Mouse (Mus musculus) telencephalon, adult 2 months (tissue): ENCODE results near the gene Dand5.
"Not testable (repeated sequence)": the region's sequence is repeated elsewhere in the genome, so short reads cannot be mapped to it uniquely, and the experiment has no call there.

Experiments used
- DNase-seq: peaks from one replicate; pipeline ENCODE4 v3.0.0-alpha.2; 2011; ENCODE audit warnings: low read depth, low spot score

The Dand5 gene

DNA sequence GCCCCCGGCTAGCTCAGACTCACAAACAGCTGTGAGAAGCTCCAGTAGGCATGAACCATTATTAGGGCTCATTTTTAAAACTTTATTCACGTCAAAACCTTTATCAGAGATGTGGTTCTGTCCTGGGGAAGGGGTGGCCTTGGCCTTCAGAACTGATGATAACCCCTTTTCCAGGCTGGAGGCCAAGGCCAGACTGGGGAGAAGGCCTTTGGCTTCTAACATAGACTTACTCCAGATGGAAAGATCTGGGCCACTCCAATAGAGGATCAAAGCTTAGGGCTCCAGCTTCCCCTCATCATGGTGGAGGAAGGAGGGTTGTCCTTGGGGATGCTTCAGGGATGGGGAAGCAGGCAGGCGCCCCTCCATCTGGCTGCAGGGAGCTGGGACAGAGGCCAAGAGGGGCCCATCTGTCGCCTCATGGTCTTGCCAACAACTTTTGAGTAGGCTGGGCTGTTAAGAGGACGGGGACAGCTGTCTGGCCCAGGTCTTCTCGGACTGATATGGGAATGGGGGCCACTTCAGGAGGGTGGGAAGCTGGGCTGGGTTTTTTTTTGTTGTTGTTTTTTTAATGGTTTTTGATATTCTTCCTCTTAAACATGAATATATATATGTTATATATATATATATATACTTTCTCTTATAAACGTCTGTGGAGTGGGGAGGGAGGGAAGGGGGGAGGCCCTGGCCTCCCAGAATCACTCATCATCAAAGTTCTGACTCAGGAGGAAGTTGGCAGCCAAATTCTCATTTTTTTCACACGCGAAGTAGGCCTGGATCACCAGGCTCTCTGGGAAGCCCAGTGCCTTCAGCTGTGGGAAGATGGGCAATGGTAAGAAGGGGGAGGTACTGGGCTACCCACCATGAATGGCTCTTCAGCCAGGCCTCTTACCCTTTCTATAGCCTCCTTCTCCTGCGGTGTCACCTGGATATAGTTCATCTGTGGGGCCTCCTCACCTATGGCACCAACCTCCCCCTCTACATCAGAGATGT lies 12.5 kb upstream of the Dand5 start:
- DNase-seq, result no peak

DNA sequence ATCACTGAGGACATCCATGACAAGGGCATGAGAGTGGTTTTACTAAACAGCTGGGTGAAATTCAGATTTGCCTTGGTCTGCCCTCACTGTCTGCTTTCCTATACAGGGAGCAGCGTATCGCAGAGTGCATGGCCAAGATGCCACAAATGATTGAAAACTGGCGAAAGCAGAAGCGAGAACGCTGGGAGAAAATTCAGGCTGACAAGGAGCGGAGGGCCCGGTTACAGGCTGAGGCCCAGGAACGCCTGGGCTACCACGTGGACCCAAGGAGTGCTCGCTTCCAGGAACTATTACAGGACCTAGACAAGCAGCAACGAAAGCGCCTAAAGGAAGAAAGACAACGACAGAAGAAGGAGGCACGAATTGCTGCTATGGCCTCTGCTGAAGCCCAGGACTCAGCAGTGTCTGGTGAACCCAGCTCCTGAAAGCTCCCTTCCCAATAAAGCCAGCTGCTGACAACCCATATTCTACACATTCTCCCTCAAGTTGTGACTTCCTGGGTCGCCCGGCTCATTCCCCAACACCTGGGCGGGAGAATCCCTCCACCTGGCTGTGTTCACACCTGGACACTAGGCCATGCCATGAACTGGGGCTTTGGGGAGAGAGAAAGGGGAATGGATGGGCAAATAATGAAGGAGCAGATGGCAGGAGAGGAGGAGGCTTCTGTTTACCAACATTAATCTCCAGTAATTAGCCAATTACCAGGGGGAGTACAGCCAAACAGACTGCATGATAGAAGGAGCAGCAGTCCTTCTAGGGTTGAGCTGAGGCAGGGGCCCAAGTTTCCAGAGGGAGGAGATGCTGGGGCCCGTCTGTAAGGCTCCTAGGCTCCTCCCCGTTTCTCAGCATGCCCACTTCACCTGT lies 11.6 kb upstream of the Dand5 start:
- DNase-seq, result no peak

DNA sequence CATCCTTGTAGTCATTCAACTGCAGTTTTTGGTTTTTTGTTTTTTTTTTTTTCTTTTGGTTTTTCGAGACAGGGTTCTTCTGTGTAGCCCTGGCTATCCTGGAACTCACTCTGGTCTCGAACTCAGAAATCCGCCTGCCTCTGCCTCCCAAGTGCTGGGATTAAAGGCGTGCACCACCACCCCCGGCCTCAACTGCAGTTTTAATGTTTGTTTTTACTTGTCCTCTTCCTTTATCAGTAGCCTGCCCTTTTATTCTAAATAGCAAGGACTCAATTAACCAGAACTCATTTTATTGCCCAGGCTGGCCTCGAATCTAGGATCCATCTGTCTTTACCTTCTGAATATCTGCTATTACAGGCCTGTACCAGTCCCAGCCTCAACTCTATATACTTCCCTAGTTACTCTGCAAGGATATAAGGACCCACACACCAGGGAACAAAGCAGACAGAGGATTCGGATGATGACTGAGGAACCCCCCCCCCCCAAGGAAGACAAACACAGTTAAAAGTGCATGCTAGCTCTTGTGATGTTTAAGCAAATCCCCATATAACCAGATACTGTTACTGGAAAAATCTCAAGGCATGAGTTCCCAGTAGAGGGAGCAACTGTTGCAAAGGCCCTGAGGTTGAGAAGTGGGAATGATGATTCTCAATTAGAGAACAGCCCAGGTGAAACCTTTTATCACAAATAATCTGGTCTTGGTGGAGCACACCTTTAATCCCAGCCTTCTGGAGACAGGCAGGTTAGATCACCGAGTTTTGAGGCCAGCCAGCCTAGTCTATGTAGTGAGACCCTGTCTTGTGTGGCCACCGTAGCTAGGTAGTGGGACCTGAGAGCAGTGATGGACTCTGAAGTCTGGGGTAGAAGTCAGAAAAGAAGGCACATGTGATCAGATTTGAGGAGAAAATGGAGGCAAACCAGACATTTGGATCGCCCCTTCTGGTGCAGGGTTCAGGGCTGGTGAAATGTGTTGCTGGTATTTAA lies 10.4 kb upstream of the Dand5 start:
- DNase-seq, result no peak

DNA sequence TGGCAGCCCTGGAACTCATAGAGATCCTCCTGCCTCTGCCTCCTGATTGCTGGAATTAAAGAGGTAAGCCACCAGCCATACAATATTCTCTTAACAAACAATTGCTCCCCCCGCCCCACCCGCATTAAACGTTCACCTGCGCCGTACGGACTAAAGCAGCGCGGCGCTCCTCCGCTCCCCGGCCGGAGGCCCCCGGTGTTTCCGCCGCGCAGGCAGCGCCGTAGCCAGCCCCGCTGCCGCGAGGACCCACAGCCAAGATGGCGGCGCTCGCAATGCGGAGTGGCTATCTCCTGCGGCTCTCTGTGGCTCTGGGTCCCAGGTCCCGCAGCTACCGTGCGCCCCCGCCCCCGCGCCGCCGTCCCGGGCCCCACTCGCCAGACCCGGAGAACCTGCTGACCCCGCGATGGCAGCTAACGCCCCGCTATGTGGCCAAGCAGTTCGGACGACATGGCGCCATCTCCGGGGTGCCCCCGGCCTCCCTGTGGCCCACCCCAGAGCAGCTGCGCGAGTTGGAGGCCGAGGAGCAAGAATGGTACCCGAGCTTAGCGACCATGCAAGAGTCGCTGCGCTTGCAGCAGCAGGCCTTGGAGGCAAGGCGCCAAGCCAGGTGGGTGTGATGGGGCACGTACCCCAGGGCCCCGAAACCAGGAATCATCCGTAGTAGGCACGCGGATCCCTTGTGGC lies 9.6 kb upstream of the Dand5 start:
- DNase-seq, result no peak

DNA sequence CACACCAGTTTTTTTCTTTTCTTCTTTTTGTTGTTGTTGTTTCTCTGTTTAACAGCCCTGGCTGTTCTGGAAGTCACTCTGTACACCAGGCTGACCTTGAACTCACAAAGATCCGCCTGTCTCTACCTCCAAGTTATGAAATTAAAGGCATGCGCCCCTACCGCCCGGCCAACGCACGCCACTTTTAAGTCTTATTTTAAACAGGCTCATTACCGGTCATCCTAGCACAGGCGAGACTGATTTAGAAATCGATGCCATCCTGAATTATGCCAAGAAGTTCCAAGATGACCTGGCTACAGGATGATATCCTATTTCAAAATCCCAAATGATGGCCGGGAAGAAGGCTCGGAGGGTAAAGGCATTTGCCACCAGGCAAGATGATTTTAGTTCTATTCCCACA lies 8.9 kb upstream of the Dand5 start, which contains the start of gene Gadd45gip1:
TSS of gene Gadd45gip1 (plus strand) at position 33 of the 400 bp plus-strand sequence.
- no peak for DNase-seq

DNA sequence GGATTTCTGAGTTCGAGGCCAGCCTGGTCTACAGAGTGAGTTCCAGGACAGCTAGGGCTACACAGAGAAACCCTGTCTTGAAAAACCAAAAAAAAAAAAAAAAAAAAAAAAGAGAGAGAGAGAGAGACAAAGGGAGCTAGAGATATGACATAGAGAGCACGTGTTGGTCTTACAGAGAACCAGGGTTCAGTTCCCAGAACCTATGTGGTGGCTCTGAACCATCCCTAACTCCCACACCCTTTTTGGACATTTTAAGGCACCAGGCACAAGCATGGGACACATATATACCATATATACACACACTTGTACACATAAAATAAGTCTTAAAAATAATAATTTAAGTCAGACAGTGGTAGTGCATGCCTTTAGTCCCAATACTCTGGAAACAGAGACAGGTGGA lies 3.9 kb upstream of the Dand5 start:
- DNase-seq, result not testable (repeated sequence)

DNA sequence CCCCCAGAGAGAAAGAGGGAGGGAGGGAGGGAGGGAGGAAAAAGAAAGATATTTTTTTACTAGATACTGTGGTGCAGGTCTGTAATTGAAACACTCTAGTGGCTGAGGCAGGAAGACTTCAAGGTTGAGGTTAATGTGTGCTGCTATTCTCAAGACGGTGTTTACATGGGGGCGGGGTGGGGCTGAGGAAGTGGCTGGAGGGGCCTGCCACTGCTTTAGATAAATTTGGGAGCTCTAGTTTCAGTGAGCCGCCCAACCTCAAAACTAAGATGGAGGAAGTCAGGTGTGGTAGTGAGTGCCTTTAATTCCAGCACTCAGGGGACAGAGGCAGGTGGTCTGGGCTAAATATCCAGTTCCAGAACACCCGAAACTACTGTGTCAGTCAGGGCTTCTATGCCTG lies 3.0 kb upstream of the Dand5 start:
- no peak for DNase-seq

DNA sequence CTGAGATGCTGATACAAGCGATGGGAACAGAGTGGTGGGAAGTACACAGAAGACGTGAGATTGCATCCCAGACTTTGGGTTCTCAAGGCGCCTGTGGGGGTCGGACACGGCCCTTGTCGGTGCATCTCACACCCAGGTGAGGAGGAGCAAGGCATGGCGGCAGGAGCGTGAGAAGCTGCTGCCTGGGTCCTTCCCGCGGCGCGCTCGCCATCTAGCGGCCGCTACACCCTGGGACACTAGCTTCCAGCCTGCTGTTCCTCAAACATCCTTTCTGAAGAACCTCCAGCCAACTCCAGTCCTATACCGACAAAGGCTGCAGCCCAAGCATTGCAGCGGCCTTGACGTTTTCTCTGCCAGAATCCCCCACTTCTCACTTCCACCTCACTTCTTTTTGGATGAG lies 1.0 kb upstream of the Dand5 start:
- DNase-seq, result no peak

DNA sequence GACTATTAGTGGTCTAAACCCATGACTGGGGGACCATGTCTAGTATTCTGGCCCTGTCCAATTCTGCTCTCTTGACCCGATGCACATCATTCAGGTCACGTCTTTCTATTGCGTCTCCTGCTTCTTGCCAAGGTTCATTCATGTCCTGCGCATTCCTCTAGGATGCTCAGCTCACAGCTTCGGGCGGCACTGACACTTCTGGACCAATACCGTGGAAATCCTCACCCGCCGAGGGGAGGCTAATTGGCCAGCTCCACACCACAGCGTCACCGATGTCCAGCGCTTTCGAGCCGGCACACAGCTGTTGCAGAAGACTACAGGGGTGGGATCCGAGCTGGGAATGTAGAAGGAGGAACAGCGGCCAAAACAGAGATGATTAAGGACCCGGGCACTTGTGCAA lies 6.5 kb downstream of the Dand5 start:
- DNase-seq, result no peak

DNA sequence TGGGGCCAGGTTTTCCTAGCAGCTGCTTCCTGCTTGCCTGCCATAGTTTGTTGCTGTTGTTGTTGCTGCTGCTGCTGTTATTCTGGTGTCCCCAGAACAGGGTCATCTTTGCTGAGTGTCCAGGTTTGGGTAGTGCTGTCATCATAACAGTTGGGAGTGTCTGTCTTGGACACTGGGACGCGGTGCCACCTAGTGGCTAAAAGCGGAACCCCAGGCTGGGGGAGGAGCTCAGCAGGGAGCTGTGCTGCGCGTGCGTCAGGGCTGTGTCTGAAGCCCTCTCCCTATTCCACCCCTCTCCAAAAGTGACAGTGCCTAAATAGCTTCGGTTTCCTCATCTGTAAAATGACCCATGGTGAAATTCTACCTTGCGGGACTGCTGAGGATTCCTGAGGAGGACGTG lies 7.1 kb downstream of the Dand5 start:
- DNase-seq, result no peak

DNA sequence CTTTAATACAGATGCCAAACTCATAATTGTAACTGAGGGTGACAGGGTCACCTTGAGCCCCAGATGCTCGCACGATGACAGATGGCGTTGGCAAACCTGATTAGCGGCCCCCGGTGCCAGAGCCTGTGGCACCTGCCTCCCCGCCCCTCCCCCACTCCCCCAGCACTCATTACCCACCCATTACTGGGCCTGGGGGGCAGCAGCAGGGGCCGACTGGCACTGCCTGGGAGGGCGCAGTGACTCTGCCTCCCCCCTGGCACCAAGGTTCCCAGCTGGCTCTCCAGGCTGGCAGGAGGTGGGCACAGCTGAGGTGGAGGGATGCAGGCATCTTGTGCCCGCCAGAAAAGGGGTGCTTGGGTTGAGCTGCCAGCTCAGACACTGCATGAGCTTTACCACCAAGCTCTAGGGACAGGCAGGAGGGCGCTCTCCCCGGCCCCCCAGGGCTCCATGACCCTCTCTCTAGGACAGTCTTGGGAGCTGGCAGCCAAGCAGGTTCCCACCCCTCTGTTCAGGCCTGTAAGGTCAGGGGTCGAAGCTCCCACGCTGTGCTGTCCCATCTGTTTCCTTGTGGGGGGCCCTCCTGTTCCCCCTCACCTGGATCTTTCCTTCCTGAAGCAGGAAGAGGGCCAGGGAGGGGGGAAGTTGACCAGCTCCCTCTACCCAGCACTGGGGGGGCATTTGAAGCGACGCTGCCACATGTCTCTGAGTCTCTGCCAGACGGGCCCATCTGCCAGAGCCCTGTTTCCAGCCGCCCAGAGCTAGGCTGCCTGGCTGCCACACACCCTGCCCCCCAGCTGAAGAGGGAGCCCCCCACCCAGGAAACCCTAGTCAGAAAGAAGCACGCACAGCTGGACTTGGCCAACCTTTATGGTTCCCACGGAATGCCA lies 7.8 kb downstream of the Dand5 start:
- no peak for DNase-seq

DNA sequence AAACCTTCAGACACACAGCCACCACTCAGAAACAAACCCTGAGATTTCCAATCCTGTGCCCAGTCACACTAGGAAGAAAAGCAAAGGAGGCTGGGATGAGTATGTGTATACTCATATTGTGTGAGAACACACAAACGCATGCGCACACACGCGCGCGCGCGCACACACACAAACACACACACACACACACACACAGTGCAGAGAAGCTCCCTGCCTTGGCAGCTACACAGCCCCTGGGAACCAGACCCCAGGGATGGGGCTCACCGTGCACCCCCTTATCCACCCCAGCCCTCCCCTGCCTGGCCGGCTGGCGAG lies 8.4 kb downstream of the Dand5 start:
- DNase-seq, result no peak

DNA sequence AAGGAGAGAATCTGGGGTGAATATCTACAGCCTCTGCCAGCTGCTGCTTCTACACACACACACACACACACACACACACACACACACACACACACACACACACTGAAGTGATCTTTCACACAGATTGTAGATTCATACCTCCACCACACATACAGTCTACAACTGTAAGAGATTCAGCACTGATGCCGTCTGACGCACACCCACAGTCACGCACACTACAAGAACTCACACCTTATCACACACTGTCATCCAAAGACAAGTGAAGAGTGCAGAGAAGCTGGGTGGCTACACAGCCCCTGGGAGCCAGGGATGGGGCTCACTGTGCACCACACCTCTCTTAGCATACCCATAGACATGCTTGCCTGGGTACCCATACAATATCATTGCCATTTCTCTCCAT lies 8.8 kb downstream of the Dand5 start:
- DNase-seq, result no peak

DNA sequence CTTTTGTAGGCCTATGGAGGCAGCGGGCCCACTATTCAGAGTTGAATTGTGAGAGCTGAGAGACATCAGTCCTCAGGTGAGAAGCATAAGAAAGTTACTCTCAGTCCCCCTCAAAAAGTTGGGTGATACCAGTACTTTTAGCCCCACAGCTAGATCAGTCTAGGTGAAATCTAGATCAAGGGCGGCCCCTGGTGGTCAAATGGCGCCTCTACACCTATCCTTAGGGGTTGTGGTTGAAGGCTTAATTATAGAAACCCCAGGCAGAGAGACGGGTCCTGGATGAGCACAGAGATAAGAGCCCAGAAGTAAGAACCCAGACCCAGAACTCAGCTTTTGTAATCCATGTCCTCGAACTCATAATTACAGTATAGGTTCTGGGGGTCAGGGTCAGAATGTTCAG lies 9.6 kb downstream of the Dand5 start:
- DNase-seq, result no peak

DNA sequence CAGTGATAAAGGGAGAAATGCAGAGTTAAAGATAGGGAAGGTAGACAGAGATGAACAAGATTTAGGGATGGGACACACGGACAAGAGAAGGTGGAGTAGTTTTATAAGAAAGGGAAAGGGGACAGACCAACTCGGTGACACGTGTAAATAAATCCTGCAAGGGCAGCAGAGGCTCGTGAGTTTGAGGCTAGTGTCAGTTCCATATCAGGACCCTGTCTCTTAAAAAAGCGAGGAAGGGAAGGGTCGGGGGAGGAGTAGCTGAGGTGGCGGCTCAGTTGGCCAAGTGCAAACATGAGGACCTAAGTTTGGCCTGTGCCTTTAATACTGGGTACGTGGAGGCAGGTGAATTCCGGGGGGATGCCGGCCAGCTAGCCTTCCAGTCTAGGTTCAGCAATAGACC lies 11.3 kb downstream of the Dand5 start:
- DNase-seq, result no peak

DNA sequence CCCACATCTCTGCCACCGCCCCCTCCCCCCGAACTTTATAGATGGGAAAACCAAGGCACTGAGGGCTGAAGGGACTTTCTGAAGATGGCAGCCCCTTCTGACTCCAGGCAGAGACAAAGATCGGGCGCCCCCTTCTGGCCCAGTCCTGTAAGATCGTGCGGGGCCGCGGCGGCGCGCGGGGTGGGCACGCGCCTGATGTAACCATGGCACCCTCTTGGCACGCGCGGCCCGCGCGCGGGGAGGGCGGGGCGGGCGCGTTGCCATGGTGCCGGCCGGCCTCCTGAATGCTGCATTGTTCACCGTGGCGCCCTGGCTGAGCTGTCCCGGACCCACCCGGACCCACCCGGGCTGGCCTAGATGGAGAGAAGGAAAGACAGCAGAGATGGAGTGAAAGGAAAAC lies 11.7 kb downstream of the Dand5 start:
- no peak for DNase-seq

DNA sequence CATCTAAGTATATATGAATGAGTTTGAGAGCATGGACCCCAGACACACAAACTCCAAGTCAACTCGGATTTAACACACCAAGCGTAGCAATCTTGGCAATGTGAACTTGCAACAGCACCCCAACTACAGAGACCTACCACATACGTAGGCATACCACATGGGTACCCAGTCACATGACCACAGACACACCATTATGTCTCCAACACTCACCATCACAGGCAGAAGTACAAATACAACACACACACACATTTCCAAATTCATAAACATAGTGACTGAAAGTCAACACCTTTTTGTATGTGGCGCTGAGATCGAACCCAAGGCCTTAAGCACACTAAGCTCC lies 12.7 kb downstream of the Dand5 start:
- no peak for DNase-seq

DNA sequence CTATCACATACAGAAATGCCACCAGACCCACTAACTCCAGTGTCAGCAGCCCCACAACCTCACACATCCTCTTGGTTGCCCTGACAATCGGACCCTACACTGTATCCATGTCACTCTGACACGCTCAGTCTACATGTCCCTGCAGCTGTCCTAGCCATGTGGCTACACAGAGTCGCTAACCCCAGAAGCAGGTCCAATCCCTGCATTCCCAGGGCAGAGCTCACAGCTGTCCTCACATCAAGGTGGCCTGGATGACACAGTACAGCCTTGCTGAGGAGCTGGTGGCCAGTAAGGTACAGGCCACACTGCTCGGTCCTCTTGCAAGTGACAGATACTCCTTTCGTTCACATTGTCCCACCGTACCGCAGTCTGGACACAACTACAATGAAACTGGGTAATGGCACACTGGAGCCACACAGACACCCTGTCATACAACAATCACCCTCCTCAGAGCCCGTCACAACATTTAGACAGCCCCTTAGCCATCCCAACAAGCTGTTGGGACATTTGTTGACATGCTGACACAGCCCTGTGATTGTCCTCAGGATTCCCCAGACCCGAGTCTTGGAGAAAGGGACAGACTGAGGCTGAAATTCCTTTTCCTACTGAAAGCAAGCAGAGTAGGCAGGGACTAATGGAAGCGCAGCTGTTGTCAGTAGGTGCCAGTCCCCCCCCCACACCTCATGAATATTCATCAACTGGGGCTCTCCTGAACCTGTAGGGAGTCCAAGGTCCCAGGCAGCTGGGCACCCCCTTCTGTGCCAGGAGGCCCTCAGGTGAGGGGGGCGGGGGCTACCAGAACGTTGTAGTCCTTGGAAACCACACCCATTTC lies 13.3 kb downstream of the Dand5 start:
- no peak for DNase-seq

DNA sequence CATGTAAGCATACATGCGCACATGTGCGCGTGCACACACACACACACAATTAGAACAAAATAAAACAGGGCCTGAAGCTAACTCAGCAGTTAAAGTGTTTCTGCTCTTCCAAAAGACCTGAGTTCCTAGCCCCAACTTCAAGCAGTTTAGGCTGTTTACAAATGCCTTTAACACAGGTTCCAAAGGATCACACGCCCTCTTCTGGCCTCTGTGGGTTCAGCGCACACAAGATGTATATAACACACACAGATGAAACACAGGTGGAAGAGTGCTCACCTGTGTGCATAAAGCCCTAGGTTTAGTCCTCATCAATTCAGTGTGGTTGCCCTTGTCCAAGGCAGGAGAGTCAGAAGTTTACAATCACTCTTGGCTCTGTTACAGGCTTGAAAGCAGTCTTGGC lies 16.6 kb downstream of the Dand5 start:
- DNase-seq, result no peak
